Mouse (Mus musculus) intestine, embryonic 14.5 days (tissue): ENCODE measurements at regions not wholly inside any gene's neighbourhood (a gene's known extent, or its start where the extent isn't known, plus 50 kb on each side); places are given as distances from the start of the nearest gene placed in this dataset.

Source experiments
- ATAC-seq: fragments of 200-750 bp; cut with Nextera tagmentation; replicated peaks from 2 replicates; pipeline ENCODE4 v1.8.0; 2017; ENCODE audit warnings: low read depth, moderate number of reproducible peaks, moderate TSS enrichment, moderate library complexity; ENCODE audit not compliant: low FRiP score, low TSS enrichment
- DNase-seq: peaks from one replicate; pipeline ENCODE4 v3.0.0-alpha.2; 2018; ENCODE audit warnings: low spot score
- H3K27ac ChIP-seq: fragments of 300-500 bp; sonication (generic); 2 replicates; pipeline ENCODE4 v1.5.1; 2014; ENCODE audit warnings: low read depth, mild to moderate bottlenecking, control low read depth
- H3K27me3 ChIP-seq: fragments of 300-500 bp; sonication (generic); replicated peaks from 2 replicates; pipeline ENCODE4 v1.6.1; 2014; ENCODE audit warnings: low read length, control low read depth; ENCODE audit not compliant: control insufficient read depth, insufficient read depth
- H3K36me3 ChIP-seq: fragments of 300-500 bp; sonication (generic); 2 replicates; pipeline ENCODE4 v1.6.1; 2014; ENCODE audit warnings: low read length, control low read depth; ENCODE audit not compliant: control insufficient read depth, insufficient read depth
- H3K4me1 ChIP-seq: fragments of 300-500 bp; sonication (generic); replicated peaks from 2 replicates; pipeline ENCODE4 v1.6.1; 2014; ENCODE audit warnings: low read length, control low read depth, mixed read lengths; ENCODE audit not compliant: control insufficient read depth, insufficient read depth
- H3K4me2 ChIP-seq: fragments of 300-500 bp; sonication (generic); 2 replicates; pipeline ENCODE4 v1.6.1; 2014; ENCODE audit warnings: low read length
- H3K4me3 ChIP-seq: fragments of 300-500 bp; sonication (generic); 2 replicates; pipeline ENCODE4 v1.5.1; 2014; ENCODE audit warnings: low read depth, low read length, control low read depth, mixed read lengths
- H3K9ac ChIP-seq: fragments of 300-500 bp; sonication (generic); 2 replicates; pipeline ENCODE4 v1.6.1; 2014; ENCODE audit warnings: mild to moderate bottlenecking, low read length
- H3K9me3 ChIP-seq: fragments of 300-500 bp; sonication (generic); 2 replicates; pipeline ENCODE4 v1.6.1; 2016; ENCODE audit warnings: low read length, control low read depth; ENCODE audit not compliant: control insufficient read depth
- WGBS: fragments of 180-500 bp; shearing (Covaris S2); extraction: QIAGEN DNeasy Blood & Tissue Kit; methylation state at CpG from one replicate; pipeline ENCODE4 v1.1.7; 2014; 5-methylcytosine and 5-hydroxymethylcytosine counted together

GRCm38 (mm10) chr9:86219669-86220068 is 245.1 kb downstream of the Ube2cbp start:
- ATAC-seq (no peak), DNase-seq (no peak)
- Histone ChIP-seq H3K4me2 (no peak overlapping the region), H3K27me3 (no peaks in the 10 kb centered on the region), H3K4me3 (no peak overlapping the region), H3K9ac (no peak overlapping the region), H3K36me3 (no peaks in the 10 kb centered on the region), H3K27ac (no peak overlapping the region), H3K9me3 (no peaks in the 10 kb centered on the region), H3K4me1 (no peaks in the 10 kb centered on the region)
- 70% methylated on average over 4 of the region's 4 CpGs for WGBS

- H3K4me1 ChIP-seq: no peaks in the 10 kb centered on the region
- H3K4me2 ChIP-seq: no peak overlapping the region
- H3K9me3 ChIP-seq: no peaks in the 10 kb centered on the region
- ATAC-seq (no peak), DNase-seq (no peak)
- no peaks in the 10 kb centered on the region for H3K36me3 ChIP-seq
- H3K4me3 ChIP-seq: no peak overlapping the region
- 55% methylated on average over 3 of the region's 3 CpGs for WGBS
- H3K9ac ChIP-seq: no peak overlapping the region
- H3K27ac ChIP-seq: no peak overlapping the region
- H3K27me3 ChIP-seq: no peaks in the 10 kb centered on the region
Measured at GRCm38 (mm10) chr9:86224530-86224929, 240.2 kb downstream of the Ube2cbp start.

GRCm38 (mm10) chr9:86230673-86231350 is 233.9 kb downstream of the Ube2cbp start:
- DNase-seq (no peak), ATAC-seq (no peak)
- H3K27ac ChIP-seq: no peak overlapping the region
- no peak overlapping the region for H3K9ac ChIP-seq
- no peak overlapping the region for H3K4me2 ChIP-seq
- 61% methylated on average over 7 of the region's 7 CpGs for WGBS
- H3K4me1 ChIP-seq: no peaks in the 10 kb centered on the region
- H3K27me3 ChIP-seq: no peaks in the 10 kb centered on the region
- no peaks in the 10 kb centered on the region for H3K9me3 ChIP-seq
- H3K4me3 ChIP-seq: no peak overlapping the region
- H3K36me3 ChIP-seq: no peaks in the 10 kb centered on the region

- no peaks in the 10 kb centered on the region for H3K9me3 ChIP-seq
- no peak overlapping the region for H3K27ac ChIP-seq
- H3K9ac ChIP-seq: no peak overlapping the region
- 85% methylated on average over 5 of the region's 5 CpGs for WGBS
- H3K4me2 ChIP-seq: no peak overlapping the region
- no peaks in the 10 kb centered on the region for H3K36me3 ChIP-seq
- no peaks in the 10 kb centered on the region for H3K27me3 ChIP-seq
- no peak for ATAC-seq
- no peak overlapping the region for H3K4me3 ChIP-seq
- no peak for DNase-seq
- H3K4me1 ChIP-seq: no peaks in the 10 kb centered on the region
Measured at GRCm38 (mm10) chr9:86231692-86232091, 233.1 kb downstream of the Ube2cbp start.

GRCm38 (mm10) chr9:86232174-86232573 is 232.6 kb downstream of the Ube2cbp start:
- ATAC-seq (no peak), DNase-seq (no peak)
- Histone ChIP-seq H3K9ac (no peak overlapping the region), H3K4me1 (no peaks in the 10 kb centered on the region), H3K36me3 (no peaks in the 10 kb centered on the region), H3K4me2 (no peak overlapping the region), H3K4me3 (no peak overlapping the region), H3K27me3 (no peaks in the 10 kb centered on the region), H3K27ac (no peak overlapping the region), H3K9me3 (no peaks in the 10 kb centered on the region)
- 81% methylated on average over 1 of the region's 1 CpGs for WGBS

- Histone ChIP-seq H3K27ac (no peak overlapping the region), H3K9ac (no peak overlapping the region), H3K36me3 (no peaks in the 10 kb centered on the region), H3K4me2 (no peak overlapping the region), H3K4me3 (no peak overlapping the region), H3K27me3 (no peaks in the 10 kb centered on the region), H3K9me3 (no peaks in the 10 kb centered on the region), H3K4me1 (no peaks in the 10 kb centered on the region)
- DNase-seq (no peak), ATAC-seq (no peak)
- WGBS: 89% methylated on average over 7 of the region's 7 CpGs
Measured at GRCm38 (mm10) chr9:86233775-86234174, 231.0 kb downstream of the Ube2cbp start.

GRCm38 (mm10) chr9:86238691-86239090 is 226.1 kb downstream of the Ube2cbp start:
- H3K4me2 ChIP-seq: no peak overlapping the region
- H3K9ac ChIP-seq: no peak overlapping the region
- no peaks in the 10 kb centered on the region for H3K27me3 ChIP-seq
- no peaks in the 10 kb centered on the region for H3K4me1 ChIP-seq
- 86% methylated on average over 4 of the region's 4 CpGs for WGBS
- H3K9me3 ChIP-seq: no peaks in the 10 kb centered on the region
- H3K36me3 ChIP-seq: no peaks in the 10 kb centered on the region
- DNase-seq (no peak), ATAC-seq (no peak)
- no peak overlapping the region for H3K27ac ChIP-seq
- no peak overlapping the region for H3K4me3 ChIP-seq

- no peaks in the 10 kb centered on the region for H3K9me3 ChIP-seq
- WGBS: 47% methylated on average over 2 of the region's 2 CpGs
- no peak for ATAC-seq
Measured at GRCm38 (mm10) chr9:86240287-86240686, 224.5 kb downstream of the Ube2cbp start.

GRCm38 (mm10) chr9:86240896-86241295 is 223.9 kb downstream of the Ube2cbp start:
- Histone ChIP-seq H3K4me2 (no peak overlapping the region), H3K27me3 (no peaks in the 10 kb centered on the region), H3K4me3 (no peak overlapping the region), H3K9me3 (no peaks in the 10 kb centered on the region), H3K27ac (no peak overlapping the region), H3K36me3 (no peaks in the 10 kb centered on the region), H3K4me1 (no peaks in the 10 kb centered on the region), H3K9ac (no peak overlapping the region)
- 57% methylated on average over 7 of the region's 7 CpGs for WGBS
- DNase-seq (no peak), ATAC-seq (no peak)

More at GRCm38 (mm10) chr9:86240287-86240686, 224.5 kb downstream of the Ube2cbp start:
- H3K27me3 ChIP-seq: no peaks in the 10 kb centered on the region
- no peak overlapping the region for H3K4me2 ChIP-seq
- no peak overlapping the region for H3K9ac ChIP-seq
- DNase-seq: no peak
- H3K27ac ChIP-seq: no peak overlapping the region
- no peaks in the 10 kb centered on the region for H3K4me1 ChIP-seq
- H3K36me3 ChIP-seq: no peaks in the 10 kb centered on the region
- H3K4me3 ChIP-seq: no peak overlapping the region
